ENCODE assay signal across 31 mouse cellular contexts in genomic region chr14:111486912-111487311, GRCm38 (mm10).
DNase-seq lines count a peak whose midpoint lies in the region; ATAC-seq and TF ChIP-seq lines count a peak whose summit lies in the region.
"Had no signal": no experiment of that assay in that cellular context is flagged by ENCODE, and none has a peak within 500 bp of the region (broad histone marks: within the 10 kb centered on the region; RNA-seq: fewer than 3 reads in every experiment).

No protein-coding gene starts in this region.

- intact Hi-C loops in left cerebral cortex, adult 2 months (cut with DNase I): loop anchor here (10.0 kb wide), 1 partner anchor 188 kb away; the partner anchor contains the start of gene Slitrk5

- H3K27ac ChIP-seq in left cerebral cortex, adult 2 months: peak overlapping the region; percentile 54
- H3K27ac ChIP-seq: embryonic facial prominence, embryonic 12.5 days; embryonic facial prominence, embryonic 15.5 days; forebrain, embryonic 12.5 days; forebrain, embryonic 15.5 days; gastrocnemius, adult 2 months; heart, embryonic 15.5 days; hindbrain, embryonic 10.5 days; hindbrain, embryonic 13.5 days; intestine, embryonic 15.5 days had no signal

- no peak for TF ChIP-seq CTCF in left cerebral cortex, adult 2 months (IDR thresholded peaks at IDR 0.05)

- no peak overlapping the region for H3K4me3 ChIP-seq in left cerebral cortex, adult 2 months
- H3K4me3 ChIP-seq: embryonic facial prominence, embryonic 12.5 days; embryonic facial prominence, embryonic 15.5 days; erythroblast, embryonic 14.5 days; forebrain, embryonic 12.5 days; forebrain, embryonic 15.5 days; gastrocnemius, adult 2 months; heart, embryonic 12.5 days; heart, embryonic 15.5 days; hindbrain, embryonic 10.5 days; hindbrain, embryonic 13.5 days; intestine, embryonic 15.5 days had no signal

- DNase-seq in frontal cortex, postnatal 10 days (ENCODE audit: low spot score in 2 of 2): no peak
- no peak for DNase-seq in left cerebral cortex, adult 2 months (ENCODE audit: extremely low spot score in 1 of 2, low spot score in 2 of 2)
- DNase-seq in left cerebral cortex, adult 11 months (ENCODE audit: low spot score): no peak
- peak; percentile 8 for DNase-seq in 416B (ENCODE audit: low read depth)
- DNase-seq in brain, adult 2 months (ENCODE audit: low read depth, low spot score): peak; percentile 85
- no peak for DNase-seq in cerebellum, adult 9-10 months
- no peak for DNase-seq in gastrocnemius, postnatal 25 days
- DNase-seq: adrenal gland, adult 8-10 months; adrenal gland, postnatal 25 days; B cell, adult 2 months; cerebellum, adult 18-20 months; cerebellum, adult 9-11 months; cerebellum, postnatal 25 days; gastrocnemius, adult 2 months; gastrocnemius, postnatal 14 days; heart, adult 18-20 months; heart, postnatal 10 days; heart, postnatal 36 days had no signal

- ATAC-seq in frontal cortex, adult (ENCODE audit: low TSS enrichment): peak; percentile 93
- ATAC-seq: activated CD4-positive, CD25-positive, alpha-beta regulatory T cell, adult 4 months; forebrain, embryonic 15.5 days; hindbrain, embryonic 16.5 days; intestine, embryonic 15.5 days had no signal

Comparison
In these comparisons a context has a peak if more than half of its experiments do, and no peak if none do; other contexts are left out.
1. DNase-seq: peak in 416B (single experiment) and brain, adult 2 months (single experiment); none in frontal cortex, postnatal 10 days (0 of 2), left cerebral cortex, adult 2 months (0 of 2), left cerebral cortex, adult 11 months (single experiment), cerebellum, adult 9-10 months (single experiment) and gastrocnemius, postnatal 25 days (single experiment).